Mouse (Mus musculus): Measurements from ENCODE around the gene Plcxd1.

- no peak for TF ChIP-seq CHD2 (IDR thresholded peaks at IDR 0.05; ENCODE audit: low read length)
- TF ChIP-seq EP300 (IDR thresholded peaks at IDR 0.05; ENCODE audit: low read length), result no peak
- TF ChIP-seq USF2 (conservative IDR thresholded peaks at IDR 0.05; ENCODE audit: low read depth, low read length), result no peak
- no peak for TF ChIP-seq E2F4 (IDR thresholded peaks at IDR 0.05; ENCODE audit: insufficient replicate concordance, low read depth, low read length)
- no peak for TF ChIP-seq MAFK (IDR thresholded peaks at IDR 0.05; ENCODE audit: insufficient replicate concordance, low read length)
- no peak for TF ChIP-seq NELFE (IDR thresholded peaks at IDR 0.05; ENCODE audit: low read depth, low read length)
- TF ChIP-seq ZMIZ1 (IDR thresholded peaks at IDR 0.05; ENCODE audit: low read depth, low read length), result no peak
- no peak for TF ChIP-seq RAD21 (IDR thresholded peaks at IDR 0.05; ENCODE audit: low read depth, low read length)
- TF ChIP-seq GABPA (IDR thresholded peaks at IDR 0.05; ENCODE audit: insufficient replicate concordance, low read depth, low read length), result no peak
These were observed 2.7 kb downstream of the Plcxd1 start for GRCm38 (mm10) chr5:110102429-110102828.
